Mouse (Mus musculus): ENCODE results near the gene Ptp4a2.
"Not testable (repeated sequence)": the region's sequence is repeated elsewhere in the genome, so short reads cannot be mapped to it uniquely, and the experiment has no call there.

Ptp4a2 gene

DNA sequence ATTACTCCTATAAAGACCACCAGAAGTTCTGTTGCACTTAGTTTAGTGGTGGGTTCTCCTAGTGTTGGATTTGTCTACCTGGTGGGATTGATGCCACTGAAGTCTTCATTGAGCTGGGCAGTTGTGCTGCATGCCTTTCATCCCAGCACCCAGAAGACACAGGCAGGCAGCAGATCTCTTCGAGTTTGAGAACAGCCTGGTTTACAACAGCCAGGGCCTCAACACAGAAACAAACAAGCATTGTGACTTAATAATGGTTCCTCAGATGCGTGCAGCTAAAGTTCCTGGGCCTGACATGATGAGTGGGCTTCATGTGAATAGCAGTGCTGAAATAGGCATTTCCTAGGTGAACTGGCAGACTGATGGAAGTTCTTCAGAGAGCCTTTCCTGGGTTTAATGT, 42.0 kb downstream of the Ptp4a2 start:
- no peak for DNase-seq (ENCODE audit: low spot score in 2 of 2)

DNA sequence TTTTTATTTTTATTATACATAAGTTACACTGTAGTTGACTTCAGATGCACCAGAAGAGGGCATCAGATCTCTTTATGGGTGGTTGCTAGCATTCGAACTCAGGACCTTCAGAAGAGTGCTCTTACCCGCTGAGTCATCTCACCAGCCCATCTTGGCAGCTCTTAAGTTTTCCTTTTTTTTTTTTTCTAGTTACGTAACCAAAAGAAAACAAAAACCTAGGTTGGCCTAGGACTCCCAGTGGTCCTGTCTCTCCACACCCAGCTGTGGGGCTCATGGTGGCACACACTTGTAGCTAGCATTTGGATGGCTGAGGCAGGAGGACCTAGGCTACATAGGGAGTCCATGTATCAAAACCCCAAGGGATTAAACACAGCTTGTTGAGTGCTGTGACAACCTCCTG, 43.0 kb downstream of the Ptp4a2 start:
- DNase-seq (ENCODE audit: low spot score in 2 of 2): no peak

DNA sequence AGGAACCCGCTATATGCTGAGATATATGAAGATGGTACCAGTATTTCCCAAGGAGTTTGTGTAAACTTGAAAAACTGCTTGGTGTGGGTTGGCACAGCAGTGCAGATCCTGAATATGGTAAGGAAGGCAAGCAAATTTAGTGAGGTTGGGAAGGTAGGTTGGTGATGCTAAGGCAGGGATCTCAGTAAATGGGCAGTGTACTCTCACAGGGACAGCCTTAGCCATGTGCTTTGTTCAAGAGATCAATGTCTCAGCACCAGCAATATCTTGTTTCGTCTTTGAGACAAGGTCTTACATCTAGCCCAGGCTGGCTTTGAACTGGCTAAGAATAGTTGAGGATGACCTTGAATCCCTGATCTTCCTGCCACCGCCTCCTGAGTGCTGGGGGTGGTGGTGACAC, 43.6 kb downstream of the Ptp4a2 start:
- no peak for DNase-seq (ENCODE audit: low spot score in 2 of 2)

DNA sequence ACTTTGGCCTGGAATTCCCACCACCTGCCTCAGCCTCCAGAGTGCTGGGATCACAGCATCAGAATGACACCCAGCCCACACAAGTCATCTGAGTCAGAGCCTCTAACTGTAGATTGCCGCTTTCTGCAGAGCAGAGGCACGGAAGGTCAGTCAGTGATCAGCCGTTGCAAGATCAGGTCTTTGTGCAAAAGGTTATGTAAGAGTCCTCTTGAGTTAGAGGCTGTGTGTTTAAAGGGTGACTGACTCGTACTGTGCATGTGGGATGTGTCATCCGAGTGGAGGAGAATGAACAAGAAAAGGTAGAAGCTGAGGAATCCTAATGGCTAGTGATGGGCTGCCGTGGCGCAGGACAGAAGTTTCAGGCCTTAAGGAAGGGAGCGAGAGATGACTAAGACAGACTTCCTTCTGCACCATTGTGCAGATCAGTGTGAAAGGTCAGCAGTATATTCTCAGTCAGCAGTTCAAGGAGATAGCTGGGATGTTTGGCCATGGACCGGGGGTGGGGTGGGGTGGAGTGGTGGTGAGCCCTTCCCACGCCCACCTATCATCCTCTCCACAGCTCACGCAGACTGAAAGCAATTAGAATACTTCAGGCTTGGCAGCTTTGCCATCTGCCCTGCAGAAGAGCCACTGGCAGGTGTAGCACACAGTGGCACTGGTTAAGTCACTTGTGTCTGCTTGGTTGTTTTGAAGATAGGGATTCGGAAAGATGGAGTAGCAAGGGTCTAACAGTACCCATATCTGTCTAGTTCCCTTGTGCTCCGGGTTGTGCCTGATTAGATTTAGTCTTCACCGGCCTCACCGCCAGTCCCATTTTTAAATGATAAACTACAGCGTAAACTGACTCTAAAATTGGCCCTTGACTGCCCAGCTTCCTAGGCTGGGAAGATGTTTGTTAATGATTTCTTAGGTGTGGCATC, 44.3 kb downstream of the Ptp4a2 start:
- peak in 1 of 2 experiments; percentile 18 for DNase-seq (ENCODE audit: low spot score in 2 of 2)

- no peak for DNase-seq (ENCODE audit: low spot score in 2 of 2)
Measured at GRCm38 (mm10) chr4:129860456-129860855, 49.4 kb downstream of the Ptp4a2 start.

DNA sequence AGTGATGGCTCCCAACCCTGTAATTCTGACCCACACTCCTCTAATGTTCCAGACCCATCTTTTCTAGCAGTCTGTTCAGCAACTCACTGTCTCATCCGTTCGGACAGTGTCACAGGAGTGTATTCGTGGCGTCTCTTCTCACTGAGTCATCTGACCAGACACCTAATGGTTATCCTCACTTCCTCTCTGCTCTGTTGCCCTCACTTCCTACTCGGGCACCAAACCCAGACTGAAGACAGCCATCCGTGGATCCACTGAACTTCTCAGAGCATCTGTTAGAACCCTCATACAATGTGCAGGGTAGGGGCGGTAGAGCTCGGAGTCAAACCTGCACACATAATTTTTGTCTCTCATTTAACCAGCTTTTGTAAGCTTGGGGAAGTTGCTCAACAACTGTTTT, 50.4 kb downstream of the Ptp4a2 start:
- DNase-seq (ENCODE audit: low spot score in 2 of 2): no peak

DNA sequence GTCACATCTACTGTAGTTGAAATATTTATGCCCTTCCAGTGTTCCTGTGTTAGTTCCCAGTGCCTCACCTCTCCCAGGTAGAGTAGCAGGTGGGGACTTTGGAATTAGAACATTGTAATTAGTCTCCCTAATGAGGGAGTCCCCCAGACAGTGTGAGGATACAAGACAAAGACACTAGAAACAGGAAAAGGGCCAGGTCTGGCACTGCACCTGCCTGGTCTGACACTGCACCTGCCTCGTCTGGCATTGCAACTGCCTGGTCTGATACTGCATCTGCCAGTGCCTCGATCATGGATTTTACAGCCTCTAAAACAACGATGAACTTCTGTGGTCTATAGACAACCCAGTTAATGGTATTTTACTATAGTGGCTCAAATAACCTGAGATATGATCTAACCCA, 51.3 kb downstream of the Ptp4a2 start:
- DNase-seq (ENCODE audit: low spot score in 2 of 2): no peak

- DNase-seq (ENCODE audit: low spot score in 2 of 2): not testable (repeated sequence)
Measured at GRCm38 (mm10) chr4:129866171-129866570, 55.2 kb downstream of the Ptp4a2 start.

DNA sequence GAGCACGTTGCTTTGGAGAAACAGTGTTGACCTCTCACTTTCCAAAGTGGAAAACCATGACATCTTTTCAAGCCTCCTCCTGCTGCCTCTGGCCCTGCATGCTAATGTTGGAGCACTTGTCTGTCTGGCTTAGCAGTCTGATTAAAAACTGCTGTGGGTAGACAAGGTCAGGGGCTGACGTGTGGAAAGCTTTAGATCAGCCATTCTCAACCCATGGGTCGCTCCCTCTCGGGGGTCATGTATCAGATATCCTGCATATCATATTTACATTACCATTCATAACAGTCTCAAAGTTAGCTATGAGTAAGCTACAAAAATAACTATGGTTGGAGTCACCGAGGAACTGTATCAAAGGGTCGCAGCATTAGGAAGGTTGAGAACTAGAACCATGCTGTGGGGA, 57.2 kb downstream of the Ptp4a2 start:
- no peak for DNase-seq (ENCODE audit: low spot score in 2 of 2)

DNA sequence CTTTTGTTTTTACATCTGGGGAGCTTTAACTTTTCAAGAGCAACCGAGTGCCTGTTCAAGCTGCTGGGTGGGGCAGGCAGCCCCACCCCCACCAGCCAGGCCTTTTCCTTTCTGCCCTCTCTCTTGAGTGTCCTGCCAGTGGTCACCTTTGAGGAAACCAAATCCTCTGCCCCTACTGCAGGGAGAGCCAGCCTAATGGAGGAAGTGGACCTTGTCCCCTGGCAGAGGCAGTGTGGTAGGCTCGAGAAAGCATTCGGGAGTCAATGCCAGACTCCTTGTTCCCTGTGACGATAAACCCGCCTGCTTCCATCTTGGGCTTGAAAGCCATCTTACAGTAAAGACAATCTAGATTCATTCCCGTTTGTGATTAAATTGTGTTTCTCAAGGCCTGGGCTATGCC, 59.5 kb downstream of the Ptp4a2 start:
- no peak for DNase-seq (ENCODE audit: low spot score in 2 of 2)

GRCm38 (mm10) chr4:129872376-129872922, 61.4 kb downstream of the Ptp4a2 start:
- DNase-seq (ENCODE audit: low spot score in 2 of 2): no peak

DNA sequence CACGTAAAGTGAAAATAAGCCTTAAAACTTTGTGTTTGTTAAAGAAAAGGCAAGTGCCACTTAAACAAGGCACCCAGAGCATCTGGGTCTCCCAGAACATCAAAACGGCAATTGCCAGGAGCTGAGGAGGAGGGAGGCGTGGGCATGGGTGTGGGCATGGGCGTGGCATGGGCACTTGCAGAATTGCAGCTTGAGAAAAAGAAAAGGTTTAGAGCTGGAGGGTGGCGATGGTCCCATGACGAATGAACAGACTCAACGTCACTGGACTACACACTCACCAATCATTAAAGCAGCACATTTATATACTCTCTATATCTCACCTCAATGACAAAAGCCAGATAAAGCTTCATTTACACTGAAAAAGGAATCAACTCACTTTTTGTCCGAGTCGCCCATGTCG, 63.8 kb downstream of the Ptp4a2 start:
- DNase-seq (ENCODE audit: low spot score in 2 of 2): no peak

DNA sequence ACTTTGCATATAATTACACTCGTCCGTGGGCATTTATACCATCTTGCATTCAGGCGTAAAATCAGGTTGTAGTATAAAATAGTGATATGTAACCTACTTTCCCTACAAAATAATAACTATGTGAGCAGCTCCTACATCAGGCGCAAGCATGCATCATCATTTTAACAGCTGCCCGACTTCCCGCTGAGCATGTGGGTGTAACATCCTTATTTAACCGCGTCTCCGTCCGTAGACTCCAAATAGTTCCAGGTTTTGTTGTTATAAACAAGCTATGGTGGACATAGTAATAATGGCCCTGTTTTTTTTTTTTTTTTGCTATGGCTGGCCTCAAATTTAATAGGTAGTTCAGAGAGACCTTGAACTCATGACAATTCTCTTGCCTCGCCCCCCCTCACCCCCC, 64.4 kb downstream of the Ptp4a2 start:
- peak; percentile 33 to 45 for DNase-seq (ENCODE audit: low spot score in 2 of 2)

DNA sequence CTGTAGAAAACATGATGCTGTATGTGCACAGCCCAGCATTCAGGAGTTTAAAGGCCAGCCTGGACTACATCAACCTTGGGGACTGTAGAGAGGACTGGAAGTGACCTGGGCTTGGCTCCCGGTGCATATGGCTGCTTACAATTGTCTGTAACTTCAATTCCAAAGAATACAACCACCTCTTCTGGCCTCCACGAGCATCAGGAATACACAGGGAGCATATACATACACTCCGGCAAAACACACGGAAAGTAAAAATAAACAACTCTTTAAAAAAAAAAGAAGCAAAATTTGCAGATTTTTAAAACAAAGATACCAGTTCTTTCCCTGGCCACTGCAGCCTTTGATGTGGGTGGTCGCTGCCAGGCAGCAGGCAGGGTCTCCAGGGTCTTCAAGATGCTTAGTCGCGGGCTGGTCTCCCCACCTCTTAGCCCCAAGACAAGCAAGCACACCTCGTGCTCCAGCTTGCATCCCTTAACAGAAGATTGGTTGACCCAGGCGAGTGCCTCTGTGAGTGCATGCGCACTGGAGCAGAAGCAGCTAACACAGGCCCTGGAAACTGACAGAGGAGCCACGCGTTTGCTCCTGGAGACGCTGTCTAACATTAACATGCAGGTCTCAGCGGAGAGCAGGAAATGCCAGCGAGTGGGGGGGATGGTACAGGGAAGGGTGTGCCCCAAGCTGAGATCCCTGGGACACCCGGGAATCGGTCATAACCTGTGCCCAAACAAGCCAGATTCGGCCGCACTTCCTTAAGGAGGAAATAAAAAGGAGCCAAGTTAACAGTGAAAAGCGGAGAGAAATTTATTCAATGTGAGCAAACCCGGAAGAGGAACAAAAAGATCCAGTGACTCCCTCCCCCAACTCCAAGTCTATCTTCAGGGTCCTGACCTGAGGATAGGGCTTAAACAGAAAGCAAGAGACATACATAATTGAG, 66.1 kb downstream of the Ptp4a2 start:
- peak; percentile 43 to 51 for DNase-seq (ENCODE audit: low spot score in 2 of 2)

- DNase-seq (ENCODE audit: low spot score in 2 of 2): no peak
Measured at GRCm38 (mm10) chr4:129877967-129878655, 67.1 kb downstream of the Ptp4a2 start.

DNA sequence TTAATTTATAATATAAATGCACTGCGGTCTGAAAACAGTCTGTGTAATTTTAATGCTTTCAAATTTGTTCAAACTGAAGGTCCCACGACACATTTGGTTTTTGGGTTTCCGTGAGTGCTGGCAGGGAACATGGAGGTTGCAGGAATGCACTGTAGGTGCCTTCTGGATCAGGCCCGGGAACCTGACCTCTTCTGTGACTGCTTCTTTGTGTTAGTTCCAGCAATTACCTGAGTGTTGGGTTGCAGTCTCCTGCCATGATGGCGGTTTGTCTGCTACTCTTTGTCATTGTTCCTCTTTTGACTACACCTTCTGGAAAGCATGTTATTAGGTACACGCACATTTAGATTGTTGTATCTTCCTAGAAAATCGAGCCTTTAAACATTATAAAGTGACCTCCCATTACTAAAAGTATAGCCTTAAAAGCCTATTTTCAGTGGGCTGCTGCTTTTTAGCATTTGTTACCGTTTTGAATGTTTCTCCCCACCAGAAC, 67.7 kb downstream of the Ptp4a2 start:
- no peak for DNase-seq (ENCODE audit: low spot score in 2 of 2)

DNA sequence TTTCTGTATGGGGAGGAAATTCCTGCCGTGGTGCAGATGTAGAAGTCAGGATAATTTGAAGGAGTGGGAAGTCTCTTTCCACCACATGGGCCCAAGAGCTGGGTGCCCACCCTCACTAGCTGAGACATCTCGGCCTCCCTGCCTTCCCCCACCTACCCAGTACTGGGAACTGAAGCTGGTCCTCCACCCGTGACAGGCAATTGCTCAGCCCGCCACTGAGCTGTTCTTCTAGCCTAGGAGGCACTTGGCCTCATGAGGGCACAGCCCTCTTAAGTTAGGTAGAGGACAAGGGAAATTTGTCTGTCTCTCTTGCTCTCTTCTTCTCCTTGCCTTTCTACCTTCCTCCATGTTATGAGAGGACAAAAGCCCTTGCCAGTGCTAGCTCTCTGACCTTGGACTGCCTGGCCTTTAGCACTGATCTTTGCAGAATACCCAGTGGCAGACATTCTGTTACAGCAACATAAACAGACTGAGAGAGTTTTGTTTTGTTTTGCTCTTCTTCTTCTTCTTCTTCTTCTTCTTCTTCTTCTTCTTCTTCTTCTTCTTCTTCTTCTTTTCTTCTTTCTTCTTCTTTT, 68.3 kb downstream of the Ptp4a2 start:
- no peak for DNase-seq (ENCODE audit: low spot score in 2 of 2)

DNA sequence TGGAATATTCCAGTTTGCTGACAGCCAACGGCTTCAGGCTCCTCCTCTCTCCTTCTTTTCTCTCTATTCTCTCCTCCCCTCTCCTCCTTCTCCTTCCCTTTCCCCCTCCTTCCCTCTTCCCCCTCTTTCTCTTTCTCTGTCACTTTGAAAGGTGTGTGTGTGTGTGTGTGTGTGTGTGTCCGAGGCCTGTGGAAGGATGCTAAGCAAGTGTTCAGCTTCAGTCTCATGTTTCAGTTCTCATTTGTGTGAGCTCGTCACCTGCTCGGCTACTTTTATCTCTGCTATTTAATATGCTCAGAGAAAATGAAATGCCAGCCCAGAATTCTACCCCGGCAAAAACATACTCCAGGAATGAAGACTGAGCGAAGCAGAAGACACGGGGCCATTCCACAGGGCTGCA, 69.6 kb downstream of the Ptp4a2 start:
- DNase-seq (ENCODE audit: low spot score in 2 of 2): no peak

GRCm38 (mm10) chr4:129881661-129882060, 70.6 kb downstream of the Ptp4a2 start:
- DNase-seq (ENCODE audit: low spot score in 2 of 2): no peak

DNA sequence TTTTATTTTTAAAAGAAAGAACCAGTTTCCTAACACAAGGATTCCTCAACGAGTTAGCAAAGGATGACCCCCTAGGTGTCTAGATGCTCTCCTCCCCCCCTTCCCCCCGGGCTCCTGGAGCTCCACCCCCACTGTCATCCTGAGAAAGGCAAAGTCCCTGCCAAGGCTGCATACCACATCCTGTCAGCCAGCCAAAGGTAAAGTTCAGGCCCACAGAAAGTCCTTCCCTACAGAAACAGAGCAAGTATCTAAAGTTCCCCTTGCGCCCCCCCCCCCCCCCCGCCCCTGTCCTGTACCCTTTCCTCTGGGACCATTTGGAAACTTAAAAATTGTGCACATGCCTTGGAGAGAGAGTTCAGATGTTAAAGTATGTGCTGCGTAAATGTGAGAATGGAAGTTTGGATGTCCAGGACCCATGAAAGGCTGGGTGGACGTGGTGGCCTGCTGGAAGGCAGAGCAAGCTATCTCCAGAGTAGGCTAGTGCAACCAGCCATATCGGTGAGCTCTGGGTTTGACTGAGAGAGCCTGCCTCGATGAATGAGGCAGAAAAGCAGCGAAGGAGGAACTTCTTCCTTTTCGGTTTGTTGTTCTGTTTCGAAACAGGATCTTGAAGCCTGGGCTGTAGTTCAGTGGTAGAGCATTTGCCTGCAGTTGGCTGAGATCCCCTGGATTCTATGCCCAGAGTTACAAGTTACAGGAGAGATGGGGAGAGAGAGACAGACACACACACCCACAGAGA, 71.7 kb downstream of the Ptp4a2 start:
- DNase-seq (ENCODE audit: low spot score in 2 of 2): peak; percentile 11 to 25

All from right cerebral cortex, postnatal 36 days (tissue).